Comparison of ENCODE assay signal across 8 mouse cellular contexts in genomic region chr1:85899388-85899761, GRCm38 (mm10). TPM values are rescaled to one million over a fixed set of nuclear protein-coding genes. Genes with fewer than 3 reads are reported as not detected.
DNase-seq lines count a peak whose midpoint lies in the region; ATAC-seq and TF ChIP-seq lines count a peak whose summit lies in the region.

No protein-coding gene starts in this region.

- H3K9me3 ChIP-seq in forebrain, postnatal 0 days (ENCODE audit: low read length), result no peaks in the 10 kb centered on the region
- no peaks in the 10 kb centered on the region for H3K9me3 ChIP-seq in neural tube, embryonic 14.5 days (ENCODE audit: control insufficient read depth, low read length)

- H3K9ac ChIP-seq in forebrain, postnatal 0 days, result peak overlapping the region; percentile 48
- H3K9ac ChIP-seq in neural tube, embryonic 14.5 days (replicated peaks; ENCODE audit: low read depth, low read length), result no peak overlapping the region

- no peak overlapping the region for H3K4me3 ChIP-seq in forebrain, postnatal 0 days (ENCODE audit: low read depth, low read length)
- H3K4me3 ChIP-seq in neural tube, embryonic 14.5 days (ENCODE audit: low read depth, low read length), result no peak overlapping the region

- ATAC-seq in forebrain, postnatal 0 days, result peak; percentile 30
- ATAC-seq in neural tube, embryonic 14.5 days (ENCODE audit: low read depth), result no peak

- peaks cover 53% of the 10 kb centered on the region for H3K4me1 ChIP-seq in forebrain, postnatal 0 days (ENCODE audit: insufficient read depth)
- peaks cover 48% of the 10 kb centered on the region for H3K4me1 ChIP-seq in neural tube, embryonic 14.5 days (ENCODE audit: control insufficient read depth, insufficient read depth, low read length)

- H3K4me2 ChIP-seq in forebrain, postnatal 0 days (ENCODE audit: low read depth), result peak overlapping the region; percentile 82
- H3K4me2 ChIP-seq in neural tube, embryonic 14.5 days (ENCODE audit: low read depth, low read length), result 0 out of 2 replicates have a peak overlapping the region, but pooled peaks have one; percentile 23

- H3K27ac ChIP-seq in forebrain, postnatal 0 days (ENCODE audit: low read depth, low read length), result peak overlapping the region; percentile 91
- no peak overlapping the region for H3K27ac ChIP-seq in neural tube, embryonic 14.5 days (ENCODE audit: low read depth, low read length)

- TF ChIP-seq CTCF in forebrain, postnatal 0 days (IDR thresholded peaks at IDR 0.05; ENCODE audit: low read depth), result peak; percentile 45

- DNase-seq in embryo, embryonic 10 days (ENCODE audit: low spot score), result peak; percentile 25
- DNase-seq in embryo, embryonic 11 days, result no peak
- DNase-seq in left cerebral cortex, postnatal 25 days (ENCODE audit: low spot score in 2 of 2), result peak; percentile 57 to 76
- DNase-seq in left cerebral cortex, postnatal 4 days, result no peak
- DNase-seq in forebrain, postnatal 0 days, result no peak
- DNase-seq in adrenal gland, adult 8-10 months, result no peak
- DNase-seq in layer of hippocampus, postnatal 25 days (ENCODE audit: extremely low spot score in 1 of 2, low spot score in 1 of 2), result no peak

- peaks cover 13% of the 10 kb centered on the region for H3K36me3 ChIP-seq in forebrain, postnatal 0 days (ENCODE audit: insufficient read depth)
- no peaks in the 10 kb centered on the region for H3K36me3 ChIP-seq in neural tube, embryonic 14.5 days (ENCODE audit: control insufficient read depth, insufficient read depth, low read length)

- no peaks in the 10 kb centered on the region for H3K27me3 ChIP-seq in forebrain, postnatal 0 days (ENCODE audit: insufficient read depth, low read length)
- no peaks in the 10 kb centered on the region for H3K27me3 ChIP-seq in neural tube, embryonic 14.5 days (ENCODE audit: control insufficient read depth, insufficient read depth, low read length)

- intact Hi-C loops in left cerebral cortex, postnatal 25 days (cut with DNase I), result no loop called here
- intact Hi-C loops in left cerebral cortex, postnatal 4 days (cut with DNase I), result no loop called here

RNA-seq across cellular contexts. Expression of gene Itm2c, which starts 5.3 kb away (rescaled TPM):
- 100 to 1,000 TPM; 732 to 765 TPM for total RNA-seq in left cerebral cortex, postnatal 25 days (2021)
- total RNA-seq in left cerebral cortex, postnatal 4 days (2021), result 100 to 1,000 TPM; 111 to 124 TPM
- 244 and 280 TPM in 2 replicates for total RNA-seq in forebrain, postnatal 0 days (2014; rRNA removed)
- polyA plus RNA-seq in forebrain, postnatal 0 days (2015; fragmentation: Nextera tagmentation; extraction: Ambion mirVana), result 244 and 246 TPM in 2 replicates
- polyA plus RNA-seq in neural tube, embryonic 14.5 days (2014; fragmentation: Nextera tagmentation; extraction: Ambion mirVana), result 93.2 and 105 TPM in 2 replicates
- 100 to 1,000 TPM; 674 to 963 (median 811) TPM for total RNA-seq in adrenal gland, adult 8-10 months (2022)
- total RNA-seq in layer of hippocampus, postnatal 25 days (2021), result 100 to 1,000 TPM; 728 to 849 TPM

RNA-seq across cellular contexts. Expression of gene 4933407L21Rik, which starts 28.9 kb away (rescaled TPM):
- 1 to 10 TPM; 5.5 to 7.0 TPM for total RNA-seq in left cerebral cortex, postnatal 25 days (2021)
- total RNA-seq in left cerebral cortex, postnatal 4 days (2021), result 1 to 10 TPM; 6.1 to 7.2 TPM
- 6.7 and 9.8 TPM in 2 replicates for total RNA-seq in forebrain, postnatal 0 days (2014; rRNA removed)
- polyA plus RNA-seq in forebrain, postnatal 0 days (2015; fragmentation: Nextera tagmentation; extraction: Ambion mirVana), result 6.2 and 8.6 TPM in 2 replicates
- 6.5 and 6.9 TPM in 2 replicates for polyA plus RNA-seq in neural tube, embryonic 14.5 days (2014; fragmentation: Nextera tagmentation; extraction: Ambion mirVana)
- total RNA-seq in adrenal gland, adult 8-10 months (2022), result 1 to 10 TPM in 1 of 4 experiments, under 1 TPM in 1, not detected in 2; 0.30 to 1.3 TPM
- total RNA-seq in layer of hippocampus, postnatal 25 days (2021), result 1 to 10 TPM; 3.5 to 4.0 TPM

Comparison
In these comparisons a context has a peak if more than half of its experiments do, and no peak if none do; other contexts are left out.
1. DNase-seq: peak in embryo, embryonic 10 days (single experiment) and left cerebral cortex, postnatal 25 days (2 of 2); none in embryo, embryonic 11 days (single experiment), left cerebral cortex, postnatal 4 days (single experiment), forebrain, postnatal 0 days (single experiment), adrenal gland, adult 8-10 months (single experiment) and layer of hippocampus, postnatal 25 days (0 of 2).